Mouse (Mus musculus): ENCODE measurements around the gene Epop.

The Epop gene

DNA sequence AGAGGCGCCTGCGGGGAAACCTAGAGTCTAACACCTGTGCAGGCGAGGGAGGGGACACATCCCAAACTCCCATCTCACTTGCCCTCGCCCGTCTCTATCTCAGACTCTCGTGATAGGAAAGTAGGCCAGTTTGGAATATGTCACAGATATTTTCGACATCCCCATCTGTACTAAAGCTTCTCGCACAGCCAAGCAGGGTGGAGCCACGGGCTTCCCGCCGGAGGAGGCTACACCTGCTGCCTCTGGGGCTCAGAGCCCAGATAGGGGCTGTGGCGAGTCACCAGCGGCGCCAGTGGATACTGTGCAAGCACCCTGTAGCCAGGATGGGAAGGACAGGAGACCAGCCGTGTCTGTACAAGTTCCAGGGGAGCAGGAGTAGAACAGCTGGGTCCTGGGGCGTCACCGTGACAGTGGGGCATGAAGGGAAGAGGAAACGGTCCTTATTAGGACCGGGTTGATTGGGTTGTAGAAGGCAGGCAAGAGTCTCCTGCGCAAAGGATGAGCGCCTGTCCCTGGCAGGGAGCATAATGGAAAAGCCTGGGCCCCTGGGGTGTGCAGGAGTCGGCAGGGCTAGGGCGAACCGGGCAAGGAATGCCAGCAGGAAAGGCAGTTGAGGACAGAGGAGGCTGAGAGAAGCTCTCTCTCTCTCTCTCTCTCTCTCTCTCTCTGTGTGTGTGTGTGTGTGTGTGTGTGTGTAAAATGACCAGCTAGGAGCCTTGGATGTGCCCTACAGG lies 39.1 kb downstream of the Epop start:
- DNase-seq (ENCODE audit: low spot score), result no peak

DNA sequence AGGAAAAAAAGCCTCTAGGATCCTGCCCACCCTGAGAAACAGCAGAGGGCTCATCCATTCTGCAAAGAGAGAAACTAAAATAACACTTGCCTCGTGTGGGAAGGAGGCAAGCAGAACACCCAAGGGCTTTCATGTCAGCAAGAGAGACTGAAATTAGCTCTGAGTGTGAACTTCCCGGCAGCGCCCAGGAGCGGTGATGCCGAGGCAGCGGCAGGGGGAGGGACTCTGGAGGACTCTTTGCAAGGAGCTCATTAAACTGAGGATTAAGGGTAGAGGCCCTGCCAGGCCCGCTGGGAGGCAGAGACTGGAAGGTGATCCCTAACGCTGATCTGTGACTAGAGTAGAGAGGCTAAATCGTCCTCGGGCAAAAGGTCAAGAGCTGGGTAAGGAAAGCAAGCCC lies 40.3 kb downstream of the Epop start:
- DNase-seq (ENCODE audit: low spot score), result no peak

GRCm38 (mm10) chr11:97585932-97586331 lies 43.6 kb downstream of the Epop start:
- DNase-seq (ENCODE audit: low spot score), result no peak

DNA sequence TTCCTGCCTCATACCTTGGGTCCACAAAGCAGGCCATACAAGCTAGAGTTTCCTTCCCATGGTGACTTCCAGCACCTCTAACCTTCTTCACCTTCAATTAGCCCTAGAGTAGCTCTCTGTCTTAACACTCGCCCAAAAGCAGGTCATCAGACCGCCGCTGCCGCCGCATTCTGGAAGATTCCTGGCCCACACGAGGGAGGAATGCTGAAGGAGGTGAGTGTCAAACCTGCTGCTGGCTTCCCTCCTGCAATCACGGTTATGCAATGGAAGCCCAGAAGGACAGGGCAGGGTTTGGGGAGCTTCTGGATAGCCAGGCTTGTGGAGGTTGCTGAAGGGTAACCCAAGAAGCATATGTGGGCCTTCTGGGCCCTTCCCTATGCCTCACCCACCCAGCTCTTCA lies 45.0 kb downstream of the Epop start:
- no peak for DNase-seq (ENCODE audit: low spot score)

DNA sequence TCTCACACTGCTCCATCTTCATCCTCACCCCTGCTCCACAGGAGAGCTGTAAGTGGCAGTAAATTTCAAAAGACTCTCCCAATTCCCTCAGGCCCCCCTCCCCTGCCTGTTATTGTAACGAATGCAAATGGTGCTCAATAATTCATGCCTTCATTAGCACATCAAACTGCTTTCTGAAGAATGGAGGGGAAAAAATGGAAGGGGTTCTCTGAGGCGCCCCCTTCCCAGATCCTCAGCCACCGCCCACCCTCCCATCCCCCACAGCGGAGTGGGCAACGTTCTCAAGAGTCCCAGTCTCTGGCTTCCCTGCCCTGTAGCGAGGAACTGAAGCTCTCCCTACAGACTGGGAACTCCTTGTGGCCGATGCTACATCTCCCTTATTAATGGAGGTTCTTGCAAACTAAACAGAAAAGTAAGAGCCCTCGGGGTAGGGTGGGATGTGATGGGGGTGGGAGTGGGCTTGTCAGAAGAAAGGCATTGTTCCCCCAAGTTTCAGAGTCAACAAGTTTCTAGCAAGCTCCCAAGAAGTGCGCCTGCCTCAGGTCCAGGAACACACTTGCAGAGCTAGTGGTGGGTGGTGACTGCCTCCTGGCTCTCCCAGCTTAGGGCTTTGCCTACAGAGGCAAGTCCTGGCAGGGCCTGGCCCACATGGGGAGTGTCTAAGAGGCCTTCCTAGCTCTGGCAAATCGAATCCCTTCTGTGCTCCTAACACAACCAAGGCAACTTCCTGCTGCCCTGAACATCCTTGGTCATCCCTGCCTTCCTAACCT lies 50.2 kb downstream of the Epop start:
- no peak for DNase-seq (ENCODE audit: low spot score)

GRCm38 (mm10) chr11:97578286-97578685 lies 51.2 kb downstream of the Epop start:
- no peak for DNase-seq (ENCODE audit: low spot score)
